Mouse (Mus musculus): ENCODE measurements around the gene Mrpl50. TPM values are rescaled to one million over a fixed set of nuclear protein-coding genes. Genes with fewer than 3 reads are reported as not detected.

The Mrpl50 gene
- total RNA-seq (2021) = 10 to 100 TPM; 44.6 to 44.9 TPM

DNA sequence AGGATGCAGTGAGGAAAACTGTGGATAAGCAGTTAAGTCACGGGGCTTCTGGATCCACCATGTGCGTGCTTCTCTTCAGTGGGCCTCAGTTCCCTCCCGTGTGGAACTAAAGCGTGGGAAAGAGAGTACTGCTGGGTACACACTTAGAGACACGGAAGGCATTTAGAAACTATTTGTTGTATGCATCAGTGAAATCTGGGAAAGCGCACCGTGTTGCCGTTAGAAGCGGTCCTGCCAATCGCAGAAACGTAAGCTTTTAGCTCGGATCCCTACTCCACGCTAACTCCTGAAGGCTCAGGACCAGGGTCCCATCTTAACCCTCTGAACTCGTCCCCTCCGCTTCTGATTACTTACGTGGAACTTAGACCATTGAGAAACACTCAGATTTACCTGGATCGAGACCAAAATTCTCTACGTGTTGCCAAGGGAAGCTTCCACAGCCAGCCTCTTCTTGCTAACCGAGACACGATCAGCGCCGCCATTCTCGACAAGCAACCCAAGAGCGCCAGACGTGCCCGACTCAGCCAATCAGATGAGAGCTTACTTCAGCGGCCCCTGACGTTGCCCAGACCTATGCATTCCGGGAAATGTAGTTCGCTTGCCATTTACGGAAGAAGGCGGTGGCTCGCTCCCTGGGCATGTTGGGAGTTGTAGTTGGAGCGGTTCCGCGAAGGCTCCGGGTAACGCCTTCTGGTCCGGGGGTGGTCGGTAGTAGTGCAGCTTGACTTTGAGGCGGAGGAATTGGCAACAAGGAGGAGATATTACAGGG is at the start of gene Mrpl50, which contains the start of gene Zfp189:
Mrpl50 (minus strand) TSS at position 522 of the 769 bp plus-strand sequence.
Zfp189 (plus strand) TSS at position 605 of the 769 bp plus-strand sequence.
- intact Hi-C loops (cut with DNase I) = loop anchor here (2.0 kb wide), 1 partner anchor 110 kb away; no protein-coding TSS in a partner anchor
- peak; percentile 88 for DNase-seq

DNA sequence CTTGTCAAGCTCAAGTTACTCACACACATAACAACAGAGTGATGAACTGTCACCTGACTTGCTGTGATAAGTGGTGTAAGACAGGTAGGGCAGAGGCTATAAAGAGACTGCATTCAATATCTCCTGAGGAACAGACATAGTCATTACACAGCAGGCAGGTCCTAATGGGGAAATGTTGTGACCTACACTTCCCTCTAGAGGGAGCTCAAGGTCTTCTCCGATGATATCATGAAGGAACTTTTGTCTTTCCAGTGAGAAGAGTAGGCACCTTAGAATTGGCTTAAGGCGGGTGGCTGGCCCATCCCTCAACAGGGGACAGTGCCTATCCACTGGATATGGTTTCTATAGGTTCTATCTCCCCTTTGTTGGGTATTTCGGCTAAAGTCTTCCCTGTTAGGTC is 46.7 kb upstream of the Mrpl50 start:
- intact Hi-C loops (cut with DNase I) = loop anchor here (1.0 to 2.0 kb wide), 2 partner anchors 31 to 60 kb away; no protein-coding TSS in a partner anchor
- DNase-seq = peak; percentile 46 to 62

DNA sequence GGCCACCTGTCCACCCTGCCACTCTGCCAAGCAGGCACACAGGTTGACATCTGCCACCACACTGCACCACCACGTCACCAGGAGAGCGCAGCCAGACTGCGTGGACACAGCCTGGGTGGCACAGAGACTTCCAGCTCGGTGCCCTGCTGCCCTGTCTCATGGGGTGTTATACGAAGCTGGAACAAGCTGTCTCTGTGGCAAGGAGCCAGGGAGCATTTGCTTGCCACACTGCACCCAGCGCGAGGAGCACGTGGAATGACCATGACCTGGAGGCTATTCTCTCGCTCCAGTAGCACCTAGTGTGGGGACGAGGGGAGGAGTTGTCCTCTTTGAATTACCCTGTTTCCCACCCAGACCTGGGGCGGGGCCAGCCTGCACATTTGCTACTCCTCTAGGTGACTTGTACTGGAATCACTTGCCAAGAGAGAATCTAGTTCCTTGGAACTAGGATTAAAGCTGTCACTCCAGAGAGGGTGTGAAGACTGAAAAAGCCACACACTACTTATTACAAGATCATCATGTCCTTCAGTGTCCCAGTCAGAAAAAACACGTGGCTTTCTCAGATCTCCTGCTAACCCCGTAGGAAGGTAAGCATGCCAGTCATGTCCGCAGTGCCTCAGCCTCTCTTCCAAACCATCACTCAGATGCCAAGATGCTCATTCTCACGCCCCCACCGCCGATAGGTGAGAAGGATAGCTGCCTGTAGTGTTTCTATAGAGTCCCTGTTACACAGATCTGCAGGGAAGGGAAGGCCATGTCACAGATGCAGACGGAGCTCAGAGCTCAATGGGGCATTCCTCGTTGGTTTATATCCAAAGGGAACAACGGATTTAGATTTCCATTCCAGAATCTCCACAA is 39.3 kb upstream of the Mrpl50 start:
- intact Hi-C loops (cut with DNase I) = no loop called here
- DNase-seq = peak; percentile 58 to 63

DNA sequence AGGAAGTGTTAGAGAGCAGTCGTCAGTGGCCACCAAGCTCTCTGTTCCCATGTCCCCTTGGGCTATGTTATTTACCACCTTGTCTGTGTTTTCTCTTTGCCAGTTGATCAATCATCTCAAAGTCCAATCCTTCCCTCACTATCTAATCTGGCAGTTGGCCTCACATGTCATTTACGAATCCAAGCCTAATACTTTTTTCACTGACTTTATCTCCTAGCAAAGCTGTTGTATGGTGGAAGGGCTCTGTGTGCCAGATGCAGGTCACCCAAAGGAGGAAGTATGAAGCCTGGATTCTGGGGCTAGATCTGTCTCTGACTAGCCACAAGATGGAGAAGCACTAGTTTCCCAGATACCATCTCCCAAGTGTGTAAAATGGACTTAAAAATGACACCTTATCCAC is 37.3 kb upstream of the Mrpl50 start:
- DNase-seq = no peak
- intact Hi-C loops (cut with DNase I) = no loop called here

DNA sequence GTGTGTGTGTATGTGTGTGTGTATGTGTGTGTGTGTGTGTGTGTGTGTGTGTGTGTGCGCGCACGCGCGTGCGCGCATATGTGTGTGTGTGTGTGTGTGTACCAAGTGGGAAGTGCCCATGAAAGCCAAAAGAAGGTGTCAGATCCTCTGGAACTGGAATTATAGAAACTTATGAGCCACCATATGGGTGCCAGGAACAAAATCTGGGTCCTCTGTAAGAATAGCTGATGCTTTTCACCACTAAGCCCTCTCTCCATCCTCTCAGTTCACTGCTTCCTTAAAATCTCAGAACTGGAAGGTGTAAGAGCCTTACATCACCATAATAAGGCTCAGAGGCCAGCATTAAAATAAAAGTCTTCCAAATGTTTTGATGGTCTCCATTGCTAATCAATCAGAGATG is 36.5 kb upstream of the Mrpl50 start:
- no peak for DNase-seq
- intact Hi-C loops (cut with DNase I) = no loop called here

DNA sequence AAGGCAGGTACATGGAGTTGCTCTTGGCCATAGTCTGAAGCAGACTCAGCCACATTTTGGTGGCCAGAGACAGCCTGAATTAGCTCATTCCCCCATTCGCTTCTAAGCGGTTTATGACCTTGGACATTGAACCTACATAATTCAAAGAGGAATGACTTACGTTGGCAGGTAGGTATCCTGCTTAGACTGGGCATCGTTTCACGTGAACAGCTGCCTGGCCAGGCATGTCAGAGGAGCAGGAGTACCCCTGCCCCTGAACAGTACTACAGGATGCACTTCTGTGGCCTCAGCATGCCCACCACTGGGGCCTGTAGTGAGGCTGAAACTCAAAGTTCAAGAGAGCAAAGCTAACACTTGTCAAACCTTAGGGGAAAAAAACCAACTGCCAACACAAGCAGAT is 32.5 kb upstream of the Mrpl50 start:
- no peak for DNase-seq
- intact Hi-C loops (cut with DNase I) = no loop called here

DNA sequence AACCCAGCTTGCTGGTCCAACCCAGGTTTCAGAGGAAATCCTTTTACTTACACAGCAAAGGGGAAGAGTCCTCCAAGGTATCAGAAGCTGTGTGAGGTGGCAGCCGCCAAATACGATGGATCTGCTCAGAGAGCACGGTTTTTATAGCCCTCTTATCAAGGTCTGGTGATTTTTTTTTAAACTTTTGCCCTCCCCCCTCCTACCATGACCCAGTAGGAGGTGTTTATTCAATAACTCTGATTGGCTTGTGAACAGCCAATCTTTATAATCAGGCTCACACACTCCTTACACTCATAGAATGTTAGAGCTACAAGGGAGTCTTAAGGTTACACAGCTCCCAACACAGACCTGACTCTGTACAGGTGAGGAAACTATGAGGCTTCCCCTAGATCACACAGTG is 28.5 kb upstream of the Mrpl50 start, which contains the start of gene Aldob:
Aldob (minus strand) TSS at position 164 of the 400 bp plus-strand sequence.
- intact Hi-C loops (cut with DNase I) = no loop called here
- no peak for DNase-seq

DNA sequence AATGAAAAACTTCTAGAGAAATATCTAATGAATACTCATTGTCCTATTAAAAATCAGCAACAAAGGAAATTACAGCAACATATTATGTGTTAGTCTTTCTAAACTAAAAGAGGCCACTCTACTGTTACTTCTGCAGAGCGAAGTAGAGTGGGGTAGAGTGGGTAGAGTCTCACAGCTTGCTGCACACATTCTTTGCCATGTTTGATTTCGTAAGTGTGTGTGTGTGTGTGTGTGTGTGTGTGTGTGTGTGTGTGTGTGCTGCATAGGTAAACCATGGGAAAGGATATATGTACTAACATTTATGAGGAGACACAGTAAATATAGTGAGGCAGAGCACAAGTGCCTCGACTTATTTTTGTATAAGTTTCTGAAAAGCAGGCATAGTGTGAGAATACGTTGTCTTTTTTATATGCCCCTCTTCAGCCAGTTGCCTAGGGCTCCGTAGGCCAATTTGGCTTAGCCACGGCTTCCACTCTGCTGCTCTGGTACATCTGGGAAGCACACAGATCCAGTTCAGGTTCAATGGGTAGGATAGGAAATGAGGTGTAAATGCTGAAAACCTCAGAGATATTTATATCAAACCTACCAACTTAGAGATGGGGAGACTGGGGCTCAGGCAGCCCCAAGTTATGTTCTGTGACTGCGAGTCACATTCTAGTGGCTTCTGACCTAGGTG is 26.8 kb upstream of the Mrpl50 start:
- no peak for DNase-seq
- intact Hi-C loops (cut with DNase I) = no loop called here

DNA sequence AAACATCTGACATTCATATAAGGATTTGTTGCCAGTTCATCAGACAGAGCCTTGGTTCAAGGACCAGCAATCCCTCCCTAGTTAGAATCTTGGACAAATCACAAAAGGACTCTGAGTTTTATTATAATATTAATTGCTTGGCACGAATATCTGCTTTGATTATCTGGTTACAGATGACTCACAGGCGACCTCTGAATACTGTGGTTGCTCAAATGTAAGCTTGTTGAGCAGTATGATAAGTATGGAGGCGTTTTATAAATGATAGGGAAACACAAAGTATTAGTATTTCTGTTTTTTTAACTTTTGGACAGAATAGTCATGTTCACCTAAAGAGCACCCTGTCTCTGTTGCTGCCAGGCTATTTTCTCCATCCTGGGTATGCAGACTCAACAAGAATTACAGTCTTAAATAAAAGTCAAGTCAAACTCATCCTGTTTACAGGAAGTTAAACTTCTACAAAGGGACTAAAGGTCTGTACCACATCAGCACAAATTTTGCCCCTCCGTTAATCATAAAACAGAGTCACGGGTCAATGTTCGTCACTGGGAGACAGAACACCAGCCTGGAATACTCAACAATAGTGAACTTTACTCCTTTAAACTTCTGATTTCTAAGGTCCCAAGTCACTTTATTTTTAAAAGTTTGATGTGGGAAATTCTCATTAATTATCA is 26.1 kb upstream of the Mrpl50 start:
- no peak for DNase-seq
- intact Hi-C loops (cut with DNase I) = no loop called here

DNA sequence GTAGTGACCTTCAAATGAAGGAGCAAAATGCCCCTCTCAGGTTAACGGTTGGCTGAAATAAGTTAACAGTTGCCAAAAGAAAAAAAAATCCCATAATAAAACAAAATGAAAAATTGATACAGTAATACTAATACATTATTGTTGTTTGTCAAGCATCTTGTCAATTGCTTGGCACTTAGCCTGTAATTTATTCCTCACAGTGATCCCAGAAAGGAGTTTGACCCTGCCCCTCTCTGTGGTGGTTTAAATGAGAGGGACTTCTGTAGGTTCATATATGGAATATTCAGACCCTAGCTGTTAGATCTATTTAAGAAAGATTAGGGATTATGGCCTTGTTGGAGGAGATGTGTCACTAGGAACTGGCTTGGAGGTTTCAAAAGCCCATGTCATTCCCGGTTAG is 25.1 kb upstream of the Mrpl50 start:
- DNase-seq = no peak

DNA sequence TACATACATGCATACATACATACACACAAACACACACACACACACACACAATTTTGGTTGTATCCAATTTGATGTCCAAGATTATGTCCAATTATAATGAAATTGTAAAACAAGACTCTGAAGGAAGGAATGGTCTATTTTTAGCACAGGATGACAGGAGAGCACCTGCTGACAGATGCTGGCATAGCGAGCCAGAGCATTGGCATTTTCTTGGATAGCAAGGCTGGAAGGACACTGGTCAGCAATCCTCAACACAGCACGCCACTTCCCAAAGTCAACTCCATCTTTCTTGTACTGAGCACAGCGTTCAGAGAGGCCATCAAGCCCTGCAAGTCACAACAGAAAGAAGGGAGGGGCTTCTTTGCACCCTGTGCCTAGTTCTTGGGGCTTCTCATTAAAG is 20.1 kb upstream of the Mrpl50 start:
- DNase-seq = no peak
- intact Hi-C loops (cut with DNase I) = no loop called here

More for the DNA sequence above, 25.1 kb upstream of the Mrpl50 start:
- intact Hi-C loops (cut with DNase I) = no loop called here

DNA sequence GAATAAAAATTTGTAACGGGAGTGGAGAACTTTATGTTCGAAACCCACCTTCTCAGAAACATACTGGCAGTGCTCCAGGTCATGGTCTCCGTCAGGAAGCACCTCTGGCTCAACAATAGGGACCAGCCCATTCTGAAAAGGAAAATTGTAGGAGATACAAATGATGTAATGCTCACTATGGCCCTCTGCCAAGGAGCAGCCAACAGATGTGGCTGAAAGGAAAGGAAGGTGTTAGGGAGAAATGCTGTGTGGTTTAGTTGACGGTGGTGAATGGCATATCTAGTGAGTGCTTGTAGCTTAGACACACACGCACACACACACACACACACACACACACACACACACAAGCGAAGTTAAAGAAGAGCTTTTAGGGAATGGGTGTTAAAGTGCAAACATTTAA is 18.8 kb upstream of the Mrpl50 start:
- DNase-seq = peak in 1 of 2 experiments; percentile 14
- intact Hi-C loops (cut with DNase I) = no loop called here

DNA sequence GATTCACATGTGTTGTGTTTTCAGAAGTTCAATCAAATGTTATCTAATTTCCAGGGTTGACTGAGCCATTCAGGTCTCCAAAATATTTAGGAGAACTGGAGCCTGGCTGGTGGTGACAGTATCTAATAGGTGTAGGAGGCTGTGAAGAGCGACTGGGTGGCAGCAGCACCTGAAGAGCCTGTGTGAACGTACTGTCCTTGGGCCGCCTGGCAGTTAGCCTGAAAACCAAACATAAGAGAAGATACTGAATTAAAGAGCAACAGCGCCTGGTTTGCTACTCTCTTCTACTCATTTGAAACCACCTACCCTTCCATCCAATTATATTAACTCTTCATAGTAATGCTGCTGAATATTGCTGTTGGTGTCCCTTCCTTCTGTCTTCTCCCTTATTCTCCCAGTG is 15.8 kb upstream of the Mrpl50 start:
- DNase-seq = no peak
- intact Hi-C loops (cut with DNase I) = no loop called here

DNA sequence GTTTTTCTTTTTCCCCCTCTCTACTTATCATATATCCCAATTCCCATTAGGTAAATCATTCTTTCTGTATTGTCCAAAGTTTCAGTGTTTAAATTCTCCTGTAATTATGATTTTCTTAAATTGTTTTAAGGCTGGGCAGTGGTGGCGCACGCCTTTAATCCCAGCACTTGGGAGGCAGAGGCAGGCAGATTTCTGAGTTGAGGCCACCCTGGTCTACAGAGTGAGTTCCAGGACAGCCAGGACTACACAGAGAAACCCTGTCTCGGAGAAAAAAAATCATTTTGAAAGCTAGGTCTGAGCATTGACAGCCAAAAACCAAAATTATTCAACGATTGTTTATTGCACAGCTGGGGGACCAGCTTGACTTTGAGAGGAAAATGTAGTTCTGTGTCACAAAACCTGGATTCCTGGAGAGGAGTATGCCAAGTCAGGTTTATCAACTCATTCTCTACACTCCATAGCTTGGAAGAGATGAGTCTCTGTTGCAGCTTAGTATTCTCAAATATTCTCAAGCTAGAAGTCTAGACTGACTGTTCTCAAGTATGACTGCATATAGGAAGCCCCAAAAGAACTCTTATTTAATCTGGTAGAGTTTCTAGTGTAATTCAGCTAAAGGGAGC is 14.9 kb upstream of the Mrpl50 start:
- DNase-seq = no peak
- intact Hi-C loops (cut with DNase I) = no loop called here

DNA sequence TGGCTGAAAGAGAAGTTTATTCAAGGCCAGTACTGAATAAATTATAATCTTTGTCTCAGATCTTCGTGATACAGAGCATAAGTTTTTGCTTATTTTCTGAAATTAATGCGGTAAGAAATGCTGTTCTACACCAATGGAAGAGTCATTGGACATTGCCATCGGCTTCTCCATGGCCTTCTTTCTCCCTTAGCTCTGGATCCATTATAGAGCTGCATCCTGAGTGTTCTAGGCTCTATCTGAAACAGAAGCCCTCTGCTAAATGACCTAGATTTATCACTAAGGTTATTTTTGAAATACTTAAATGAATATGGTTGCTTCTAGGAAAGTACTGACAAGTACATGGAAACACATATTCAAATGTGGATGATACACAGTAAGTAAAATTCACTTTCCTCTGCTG is 14.1 kb upstream of the Mrpl50 start:
- DNase-seq = no peak
- intact Hi-C loops (cut with DNase I) = no loop called here

DNA sequence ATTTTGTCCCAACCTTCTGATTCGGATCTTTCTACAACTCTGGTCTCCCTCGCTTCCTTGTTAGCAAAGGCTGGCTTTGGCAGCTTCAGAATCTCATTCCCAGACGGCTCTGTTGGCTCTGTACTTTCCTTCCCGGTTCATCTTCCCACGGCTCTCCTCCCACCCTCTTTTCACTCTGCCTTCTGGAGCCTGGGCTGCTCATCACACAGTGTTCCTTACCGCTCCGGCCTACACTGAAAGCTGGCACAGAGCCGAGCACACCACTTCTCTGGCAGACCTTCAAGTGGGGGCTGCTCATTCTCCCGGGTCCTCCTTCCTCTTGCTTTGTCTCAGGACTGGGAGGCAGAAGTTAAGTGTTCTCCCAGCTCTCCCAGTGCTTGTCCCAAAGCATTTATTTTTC is 1.7 kb upstream of the Mrpl50 start:
- DNase-seq = peak; percentile 23 to 33
- intact Hi-C loops (cut with DNase I) = no loop called here

DNA sequence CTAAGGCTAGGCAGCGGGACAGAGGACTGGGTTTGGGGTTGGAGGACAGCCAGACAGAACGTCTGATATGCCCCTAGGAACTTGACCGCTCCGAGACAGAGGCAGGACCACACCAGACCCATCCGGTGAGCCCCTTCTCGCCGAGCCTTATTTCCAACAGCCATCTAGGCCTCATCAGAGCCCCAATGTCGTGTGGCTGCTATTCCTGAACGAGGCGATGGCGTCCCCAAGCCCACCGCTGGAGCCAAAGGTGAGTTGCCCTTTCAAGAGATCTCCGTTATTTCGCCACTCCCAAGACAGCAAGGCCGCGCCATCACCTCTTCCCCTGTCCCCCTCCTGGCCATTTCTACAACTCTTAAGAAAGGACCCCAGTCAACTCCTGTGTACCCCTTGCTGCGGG is 453 bp upstream of the Mrpl50 start:
- no peak for DNase-seq
- intact Hi-C loops (cut with DNase I) = loop anchor here (2.0 kb wide), 1 partner anchor 109 kb away; no protein-coding TSS in a partner anchor

DNA sequence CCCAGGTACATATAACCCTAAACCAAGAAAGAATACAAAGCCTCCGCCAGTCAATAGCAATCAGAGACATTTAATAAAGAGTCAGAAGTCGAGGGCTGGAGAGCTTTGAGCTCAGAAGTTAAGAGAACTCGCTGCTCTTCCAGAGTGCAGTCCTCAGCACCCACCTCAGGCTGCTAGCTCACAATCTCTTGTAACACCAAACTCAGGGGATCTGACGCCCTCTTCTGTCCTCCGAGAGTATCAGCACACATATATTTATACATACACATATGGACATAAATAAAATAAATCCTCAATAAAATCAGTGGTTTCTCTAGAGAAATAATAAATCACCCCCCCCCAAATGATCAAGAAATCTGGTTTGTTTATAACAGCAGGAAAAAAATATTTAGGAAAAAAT is 1.4 kb downstream of the Mrpl50 start:
- intact Hi-C loops (cut with DNase I) = no loop called here
- no peak for DNase-seq

DNA sequence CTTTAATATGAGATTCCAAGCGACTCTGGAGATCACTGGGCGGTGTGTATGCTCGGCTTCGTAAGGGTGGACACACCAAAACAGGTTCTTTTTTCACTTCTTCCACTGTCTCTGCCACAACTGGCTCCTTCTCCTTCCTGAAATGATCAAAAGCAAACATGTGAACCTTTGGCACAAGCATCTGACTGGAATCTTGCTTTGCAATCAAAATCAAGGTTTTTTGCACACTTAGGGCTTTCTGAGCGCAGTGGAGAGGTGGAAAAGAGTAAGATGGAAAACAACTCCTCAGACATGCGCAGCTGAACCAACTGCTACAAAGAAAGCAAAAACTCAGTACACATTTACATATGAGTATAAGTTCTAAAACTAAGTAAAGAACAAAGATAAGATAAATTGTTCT is 6.5 kb downstream of the Mrpl50 start:
- intact Hi-C loops (cut with DNase I) = no loop called here
- DNase-seq = no peak

DNA sequence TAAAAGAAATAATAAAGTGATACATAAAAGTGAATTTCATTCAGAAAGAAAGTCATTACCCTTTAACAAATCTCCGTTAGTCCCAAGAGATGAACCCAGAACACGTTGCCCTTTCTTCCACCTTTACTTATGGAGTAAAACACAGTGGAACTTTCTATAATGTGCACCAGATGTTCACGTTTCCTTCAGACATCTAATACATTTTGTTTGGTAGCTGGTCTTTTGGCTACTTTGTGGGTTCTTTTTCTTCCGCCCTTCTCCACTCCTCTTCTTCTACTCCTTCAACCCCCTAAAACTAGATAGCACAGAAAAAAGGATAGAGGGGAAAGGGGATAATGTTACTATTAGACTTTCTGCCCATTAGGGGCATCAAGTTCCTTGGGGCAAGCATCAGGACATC is 8.3 kb downstream of the Mrpl50 start:
- DNase-seq = no peak
- intact Hi-C loops (cut with DNase I) = no loop called here
